Mouse (Mus musculus) embryonic fibroblast, embryonic 13.5 days (primary cell): ENCODE data around the gene Cyp4f39.
"Not testable (repeated sequence)": the region's sequence is repeated elsewhere in the genome, so short reads cannot be mapped to it uniquely, and the experiment has no call there.

Source experiments
- CTCF ChIP-seq: IDR thresholded peaks from 2 replicates; pipeline ENCODE4 v1.5.1; 2011; ENCODE audit warnings: mild to moderate bottlenecking, control low read depth, low read length, moderate library complexity, borderline replicate concordance; ENCODE audit not compliant: insufficient read depth
- POLR2A ChIP-seq: IDR thresholded peaks from 2 replicates; pipeline ENCODE4 v1.6.1; 2011; ENCODE audit warnings: low read depth, mild to moderate bottlenecking, control low read depth, low read length, moderate library complexity

DNA sequence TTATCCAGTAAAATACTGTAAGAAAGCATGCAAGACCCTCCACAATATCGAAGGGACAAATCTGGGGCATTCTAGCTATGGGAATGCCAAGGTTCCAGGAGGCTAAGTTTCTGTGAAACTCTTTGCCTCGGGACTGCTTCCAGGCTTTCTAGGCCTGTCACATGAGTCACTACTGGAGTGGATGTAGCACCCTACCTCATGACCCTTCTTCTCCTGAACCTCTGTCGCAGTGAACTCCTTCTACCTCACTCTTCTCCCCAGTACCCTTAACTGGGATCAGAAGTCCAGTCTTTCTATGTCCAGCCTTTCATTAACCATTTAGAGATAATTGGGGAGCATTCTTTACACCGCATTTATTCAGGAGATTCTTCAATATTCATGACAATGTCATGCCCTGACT, 48.0 kb downstream of the Cyp4f39 start:
- not testable (repeated sequence) for TF ChIP-seq CTCF, POLR2A
